ENCODE assay signal across 1 mouse cellular context in the genomic region with DNA sequence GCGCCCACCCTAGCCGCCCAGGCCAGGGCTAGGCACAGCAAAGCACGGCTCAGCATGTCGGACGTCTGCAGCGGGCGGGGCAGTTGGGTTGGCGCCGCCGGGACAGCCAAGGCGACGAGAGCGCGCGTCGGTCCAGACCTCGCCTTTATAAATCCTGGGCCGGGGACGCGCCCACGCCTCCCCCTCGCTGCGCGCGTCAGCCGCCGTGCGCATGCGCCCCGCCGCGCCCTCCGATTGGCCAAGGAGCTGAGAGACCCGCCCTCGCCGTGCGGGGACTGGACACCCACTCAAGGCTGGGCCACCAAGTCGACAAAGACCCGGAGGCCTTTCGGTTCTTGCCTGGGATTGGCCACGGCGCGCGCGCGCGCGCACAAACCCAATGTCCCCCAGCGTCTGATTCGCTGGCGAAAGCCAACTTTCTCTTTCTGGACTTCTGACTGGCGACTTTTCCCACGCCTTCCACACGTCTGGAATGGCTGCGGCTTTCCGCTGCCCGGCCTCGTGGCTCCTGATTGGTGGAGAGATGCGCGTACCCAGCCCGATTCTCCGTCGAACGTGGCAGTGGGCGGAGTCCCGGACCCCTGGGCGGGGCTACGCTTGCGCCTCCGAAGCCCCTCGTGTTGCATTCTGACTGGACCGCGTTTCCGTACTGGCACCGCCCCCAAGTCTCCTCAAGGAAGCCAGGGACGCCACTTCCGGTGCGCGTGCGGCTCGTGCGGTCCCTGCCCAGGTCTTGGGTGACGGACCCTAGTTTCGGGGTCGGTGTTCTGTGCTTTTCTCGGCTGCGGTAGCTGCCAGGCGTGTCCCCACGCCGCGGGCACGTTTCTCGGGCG.
TF ChIP-seq lines count a peak whose summit lies in the region.

A gene (minus strand): TSS at position 502 of the 833 bp plus-strand sequence.

TF ChIP-seq in CH12.LX, 34 proteins besides CTCF, POLR2A, EP300 and RAD21 (continued from another document):
- peak; percentile 28; the same call in 1 of the 2 replicates for TF ChIP-seq MEF2A (IDR thresholded peaks at IDR 0.05; ENCODE audit: borderline replicate concordance, low read depth, low read length)
- TF ChIP-seq MAZ (IDR thresholded peaks at IDR 0.05; ENCODE audit: low read depth, low read length), result 0 out of 2 replicates have a peak, but pooled peaks have one; percentile 31
- TF ChIP-seq E2F4 (IDR thresholded peaks at IDR 0.05; ENCODE audit: insufficient replicate concordance, low read depth, low read length), result peak; percentile 95
- peak; percentile 88 for TF ChIP-seq MAX (IDR thresholded peaks at IDR 0.05; ENCODE audit: low read length)
- peak; percentile 95 for TF ChIP-seq TBP (conservative IDR thresholded peaks at IDR 0.05; ENCODE audit: low read depth, low read length)
- peak; percentile 78; the same call in 1 of the 2 replicates for TF ChIP-seq CHD2 (IDR thresholded peaks at IDR 0.05; ENCODE audit: low read length)
- TF ChIP-seq IRF4 (IDR thresholded peaks at IDR 0.05; ENCODE audit: low read depth, low read length), result peak; percentile 68; the same call in 1 of the 2 replicates
- TF ChIP-seq HCFC1 (IDR thresholded peaks at IDR 0.05; ENCODE audit: low read depth, low read length), result peak; percentile 72
- no peak; the same call in 1 of the 2 replicates for TF ChIP-seq USF2 (conservative IDR thresholded peaks at IDR 0.05; ENCODE audit: low read depth, low read length)
- peak; percentile 89 for TF ChIP-seq SIN3A (IDR thresholded peaks at IDR 0.05; ENCODE audit: low read length)
- TF ChIP-seq MXI1 (IDR thresholded peaks at IDR 0.05; ENCODE audit: low read depth, low read length), result peak; percentile 91
- TF ChIP-seq NRF1 (IDR thresholded peaks at IDR 0.05; ENCODE audit: low read depth, low read length), result peak; percentile 86
- no peak for TF ChIP-seq JUND (conservative IDR thresholded peaks at IDR 0.05; ENCODE audit: low read depth, low read length)
